Mouse (Mus musculus) myocyte (in vitro differentiated cells): ENCODE data around the gene Lancl3.

ENCODE experiments used
- MAX ChIP-seq: IDR thresholded peaks from one replicate; pipeline ENCODE4 v1.6.1; 2011; ENCODE audit warnings: low read depth, mild to moderate bottlenecking, control low read depth
- POLR2A ChIP-seq: IDR thresholded peaks from one replicate; pipeline ENCODE4 v1.6.1; 2011; ENCODE audit warnings: low read depth, mild to moderate bottlenecking, control low read depth, moderate library complexity; ENCODE audit not compliant: insufficient read length
- TCF12 ChIP-seq: IDR thresholded peaks from one replicate; pipeline ENCODE4 v1.6.1; 2011; ENCODE audit warnings: mild to moderate bottlenecking, control low read depth; ENCODE audit not compliant: poor library complexity, insufficient read depth, severe bottlenecking

GRCm38 (mm10) chrX:9272460-9273361 is 73.0 kb downstream of the Lancl3 start, which contains the start of gene Xk:
- TF ChIP-seq POLR2A (no peak), MAX (no peak), TCF12 (no peak)
